Mouse (Mus musculus): ENCODE measurements around the gene Pank1.

GRCm38 (mm10) chr19:34922603-34922963, 43.3 kb upstream of the Pank1 start:
- no peak for TF ChIP-seq POLR2A (IDR thresholded peaks at IDR 0.05; ENCODE audit: borderline replicate concordance, control insufficient read depth, low read depth, low read length)
- TF ChIP-seq CTCF (IDR thresholded peaks at IDR 0.05; ENCODE audit: control insufficient read depth, insufficient read depth, low read length): no peak
